Mouse (Mus musculus): Measurements from ENCODE around the gene Orai3. TPM values are rescaled to one million over a fixed set of nuclear protein-coding genes. Genes with fewer than 3 reads are reported as not detected.

Orai3 gene
- polyA plus RNA-seq, 1 experiment from 2014 or later: 34.8 TPM

GRCm38 (mm10) chr7:127760478-127760877, 9.1 kb upstream of the Orai3 start:
- peaks cover 54% of the 10 kb centered on the region for H3K36me3 ChIP-seq (ENCODE audit: insufficient read depth, low read length)
- no peak overlapping the region for H3K4me2 ChIP-seq (replicated peaks; ENCODE audit: low read depth, low read length)
- 72% methylated on average over 3 of the region's 3 CpGs for WGBS
- ATAC-seq (ENCODE audit: low FRiP score, low TSS enrichment): no peak
- no peak overlapping the region for H3K27ac ChIP-seq (ENCODE audit: low read length)
- 0 out of 2 replicates have a peak, but pooled peaks cover 4% of the 10 kb centered on the region for H3K4me1 ChIP-seq (ENCODE audit: insufficient read depth, low read length)
- 0 out of 2 replicates have a peak overlapping the region, but pooled peaks have one; percentile 7 for H3K9ac ChIP-seq (replicated peaks; ENCODE audit: low read length)
- H3K27me3 ChIP-seq (ENCODE audit: insufficient read depth, low read length): no peaks in the 10 kb centered on the region
- no peak overlapping the region for H3K4me3 ChIP-seq (ENCODE audit: low read length)
- H3K9me3 ChIP-seq (ENCODE audit: low read length): no peaks in the 10 kb centered on the region

- Histone ChIP-seq H3K9ac (replicated peaks; ENCODE audit: low read length) (no peak overlapping the region), H3K36me3 (ENCODE audit: insufficient read depth, low read length) (peaks cover 56% of the 10 kb centered on the region), H3K4me3 (ENCODE audit: low read length) (no peak overlapping the region), H3K4me1 (ENCODE audit: insufficient read depth, low read length) (0 out of 2 replicates have a peak, but pooled peaks cover 4% of the 10 kb centered on the region), H3K9me3 (ENCODE audit: low read length) (no peaks in the 10 kb centered on the region), H3K4me2 (replicated peaks; ENCODE audit: low read depth, low read length) (no peak overlapping the region), H3K27me3 (ENCODE audit: insufficient read depth, low read length) (no peaks in the 10 kb centered on the region), H3K27ac (ENCODE audit: low read length) (no peak overlapping the region)
- WGBS: 29% methylated on average over 7 of the region's 7 CpGs
- ATAC-seq (ENCODE audit: low FRiP score, low TSS enrichment): peak; percentile 64
Observed at GRCm38 (mm10) chr7:127761026-127761425, 8.6 kb upstream of the Orai3 start.

GRCm38 (mm10) chr7:127763642-127764041, 6.0 kb upstream of the Orai3 start:
- Histone ChIP-seq H3K36me3 (ENCODE audit: insufficient read depth, low read length) (peaks cover 52% of the 10 kb centered on the region), H3K4me1 (ENCODE audit: insufficient read depth, low read length) (peaks cover 3% of the 10 kb centered on the region; the same call in 1 of the 2 replicates), H3K4me2 (replicated peaks; ENCODE audit: low read depth, low read length) (no peak overlapping the region), H3K27ac (ENCODE audit: low read length) (no peak overlapping the region), H3K4me3 (ENCODE audit: low read length) (no peak overlapping the region), H3K9ac (replicated peaks; ENCODE audit: low read length) (no peak overlapping the region), H3K27me3 (ENCODE audit: insufficient read depth, low read length) (no peaks in the 10 kb centered on the region), H3K9me3 (ENCODE audit: low read length) (no peaks in the 10 kb centered on the region)
- no peak for ATAC-seq (ENCODE audit: low FRiP score, low TSS enrichment)
- 94% methylated on average over 4 of the region's 4 CpGs for WGBS

GRCm38 (mm10) chr7:127765756-127766155, 3.9 kb upstream of the Orai3 start:
- no peak overlapping the region for H3K4me3 ChIP-seq (ENCODE audit: low read length)
- no peak for ATAC-seq (ENCODE audit: low FRiP score, low TSS enrichment)
- peaks cover 11% of the 10 kb centered on the region for H3K4me1 ChIP-seq (ENCODE audit: insufficient read depth, low read length)
- WGBS: 93% methylated on average over 2 of the region's 2 CpGs
- no peak overlapping the region for H3K27ac ChIP-seq (ENCODE audit: low read length)
- H3K4me2 ChIP-seq (replicated peaks; ENCODE audit: low read depth, low read length): no peak overlapping the region
- peaks cover 52% of the 10 kb centered on the region for H3K36me3 ChIP-seq (ENCODE audit: insufficient read depth, low read length)
- no peak overlapping the region for H3K9ac ChIP-seq (replicated peaks; ENCODE audit: low read length)
- no peaks in the 10 kb centered on the region for H3K27me3 ChIP-seq (ENCODE audit: insufficient read depth, low read length)
- H3K9me3 ChIP-seq (ENCODE audit: low read length): no peaks in the 10 kb centered on the region

GRCm38 (mm10) chr7:127766851-127767609, 2.6 kb upstream of the Orai3 start:
- Histone ChIP-seq H3K27ac (ENCODE audit: low read length) (no peak overlapping the region), H3K27me3 (ENCODE audit: insufficient read depth, low read length) (no peaks in the 10 kb centered on the region), H3K36me3 (ENCODE audit: insufficient read depth, low read length) (peaks cover 49% of the 10 kb centered on the region), H3K9ac (replicated peaks; ENCODE audit: low read length) (no peak overlapping the region), H3K4me2 (replicated peaks; ENCODE audit: low read depth, low read length) (no peak overlapping the region), H3K4me1 (ENCODE audit: insufficient read depth, low read length) (peaks cover 18% of the 10 kb centered on the region), H3K4me3 (ENCODE audit: low read length) (no peak overlapping the region), H3K9me3 (ENCODE audit: low read length) (no peaks in the 10 kb centered on the region)
- WGBS: 78% methylated on average over 17 of the region's 17 CpGs
- no peak for ATAC-seq (ENCODE audit: low FRiP score, low TSS enrichment)

GRCm38 (mm10) chr7:127767671-127768345, 1.8 kb upstream of the Orai3 start:
- Histone ChIP-seq H3K4me1 (ENCODE audit: insufficient read depth, low read length) (peaks cover 18% of the 10 kb centered on the region), H3K27me3 (ENCODE audit: insufficient read depth, low read length) (no peaks in the 10 kb centered on the region), H3K4me2 (replicated peaks; ENCODE audit: low read depth, low read length) (no peak overlapping the region), H3K27ac (ENCODE audit: low read length) (no peak overlapping the region), H3K9me3 (ENCODE audit: low read length) (no peaks in the 10 kb centered on the region), H3K9ac (replicated peaks; ENCODE audit: low read length) (no peak overlapping the region), H3K4me3 (ENCODE audit: low read length) (no peak overlapping the region), H3K36me3 (ENCODE audit: insufficient read depth, low read length) (peaks cover 45% of the 10 kb centered on the region)
- WGBS: 94% methylated on average over 19 of the region's 19 CpGs
- ATAC-seq (ENCODE audit: low FRiP score, low TSS enrichment): no peak

GRCm38 (mm10) chr7:127768346-127768996, 1.1 kb upstream of the Orai3 start:
- no peak overlapping the region for H3K4me3 ChIP-seq (ENCODE audit: low read length)
- H3K27me3 ChIP-seq (ENCODE audit: insufficient read depth, low read length): no peaks in the 10 kb centered on the region
- H3K36me3 ChIP-seq (ENCODE audit: insufficient read depth, low read length): peaks cover 41% of the 10 kb centered on the region
- H3K27ac ChIP-seq (ENCODE audit: low read length): peak overlapping the region; percentile 54
- H3K9ac ChIP-seq (replicated peaks; ENCODE audit: low read length): no peak overlapping the region
- ATAC-seq (ENCODE audit: low FRiP score, low TSS enrichment): no peak; the same call in 1 of the 2 replicates
- H3K4me1 ChIP-seq (ENCODE audit: insufficient read depth, low read length): peaks cover 18% of the 10 kb centered on the region
- 51% methylated on average over 13 of the region's 13 CpGs for WGBS
- H3K9me3 ChIP-seq (ENCODE audit: low read length): no peaks in the 10 kb centered on the region
- 0 out of 2 replicates have a peak overlapping the region, but pooled peaks have one; percentile 3 for H3K4me2 ChIP-seq (replicated peaks; ENCODE audit: low read depth, low read length)

GRCm38 (mm10) chr7:127768997-127769593, 520 bp upstream of the Orai3 start:
- Histone ChIP-seq H3K9ac (replicated peaks; ENCODE audit: low read length) (peak overlapping the region; percentile 90), H3K4me2 (replicated peaks; ENCODE audit: low read depth, low read length) (peak overlapping the region; percentile 88), H3K27ac (ENCODE audit: low read length) (peak overlapping the region; percentile 95), H3K4me1 (ENCODE audit: insufficient read depth, low read length) (peaks cover 18% of the 10 kb centered on the region), H3K27me3 (ENCODE audit: insufficient read depth, low read length) (no peaks in the 10 kb centered on the region), H3K36me3 (ENCODE audit: insufficient read depth, low read length) (peaks cover 35% of the 10 kb centered on the region), H3K9me3 (ENCODE audit: low read length) (no peaks in the 10 kb centered on the region), H3K4me3 (ENCODE audit: low read length) (peak overlapping the region; percentile 75)
- under 1% methylated on average over 15 of the region's 16 CpGs for whole genome bisulfite sequencing
- ATAC-seq (ENCODE audit: low FRiP score, low TSS enrichment): peak; percentile 92

GRCm38 (mm10) chr7:127770039-127770905, 657 bp downstream of the Orai3 start:
- Histone ChIP-seq H3K9ac (replicated peaks; ENCODE audit: low read length) (peak overlapping the region; percentile 90), H3K9me3 (ENCODE audit: low read length) (no peaks in the 10 kb centered on the region), H3K27me3 (ENCODE audit: insufficient read depth, low read length) (no peaks in the 10 kb centered on the region), H3K4me2 (replicated peaks; ENCODE audit: low read depth, low read length) (peak overlapping the region; percentile 88), H3K27ac (ENCODE audit: low read length) (peak overlapping the region; percentile 95), H3K4me3 (ENCODE audit: low read length) (peak overlapping the region; percentile 75), H3K4me1 (ENCODE audit: insufficient read depth, low read length) (peaks cover 18% of the 10 kb centered on the region), H3K36me3 (ENCODE audit: insufficient read depth, low read length) (peaks cover 23% of the 10 kb centered on the region)
- WGBS: 1% methylated on average over 27 of the region's 27 CpGs
- no peak; the same call in 1 of the 2 replicates for ATAC-seq (ENCODE audit: low FRiP score, low TSS enrichment)

Measured in kidney, embryonic 16.5 days (tissue).